Mouse (Mus musculus): ENCODE measurements around the gene Skap1. TPM values are rescaled to one million over a fixed set of nuclear protein-coding genes. Genes with fewer than 3 reads are reported as not detected.
"Not testable (repeated sequence)": the region's sequence is repeated elsewhere in the genome, so short reads cannot be mapped to it uniquely, and the experiment has no call there.

Gene Skap1
- total RNA-seq, 4 experiments from 2014 or later = 7.3 to 15.3 (median 11.2) TPM

GRCm38 (mm10) chr11:96760042-96760441 is 295.6 kb downstream of the Skap1 start:
- no peak for DNase-seq

GRCm38 (mm10) chr11:96761984-96762383 is 297.6 kb downstream of the Skap1 start:
- DNase-seq = no peak

- no peak for DNase-seq
Observed at GRCm38 (mm10) chr11:96762742-96763470, 298.5 kb downstream of the Skap1 start.

- no peak for DNase-seq
Observed at GRCm38 (mm10) chr11:96764511-96765350, 300.3 kb downstream of the Skap1 start.

GRCm38 (mm10) chr11:96765645-96766044 is 301.3 kb downstream of the Skap1 start:
- no peak for DNase-seq

GRCm38 (mm10) chr11:96766555-96766954 is 302.2 kb downstream of the Skap1 start:
- DNase-seq = no peak

GRCm38 (mm10) chr11:96767096-96767495 is 302.7 kb downstream of the Skap1 start:
- no peak for DNase-seq

GRCm38 (mm10) chr11:96768240-96768639 is 303.8 kb downstream of the Skap1 start:
- DNase-seq = no peak

GRCm38 (mm10) chr11:96771274-96771975 is 307.0 kb downstream of the Skap1 start:
- no peak for DNase-seq

- DNase-seq = no peak
Observed at GRCm38 (mm10) chr11:96772413-96772812, 308.0 kb downstream of the Skap1 start.

- no peak for DNase-seq
Observed at GRCm38 (mm10) chr11:96774536-96774935, 310.1 kb downstream of the Skap1 start.

- DNase-seq = no peak
Observed at GRCm38 (mm10) chr11:96775063-96775462, 310.7 kb downstream of the Skap1 start.

- DNase-seq = no peak
Observed at GRCm38 (mm10) chr11:96775665-96776064, 311.3 kb downstream of the Skap1 start.

- DNase-seq = no peak
Observed at GRCm38 (mm10) chr11:96776068-96776467, 311.7 kb downstream of the Skap1 start.

GRCm38 (mm10) chr11:96776968-96777962 is 312.9 kb downstream of the Skap1 start, which contains the start of gene Snx11:
Gene Snx11, minus strand, starts transcription at chr11:96777559.
- DNase-seq = peak; percentile 100

- not testable (repeated sequence) for DNase-seq
Observed at GRCm38 (mm10) chr11:96778061-96778627, 313.8 kb downstream of the Skap1 start.

GRCm38 (mm10) chr11:96780306-96780705 is 315.9 kb downstream of the Skap1 start:
- no peak for DNase-seq

GRCm38 (mm10) chr11:96781425-96781824 is 317.0 kb downstream of the Skap1 start:
- no peak for DNase-seq

GRCm38 (mm10) chr11:96784847-96785246 is 320.5 kb downstream of the Skap1 start:
- DNase-seq = peak; percentile 52

- DNase-seq = no peak
Observed at GRCm38 (mm10) chr11:96786731-96787450, 322.5 kb downstream of the Skap1 start.
